Mouse (Mus musculus) heart, embryonic 12.5 days (tissue): Measurements from ENCODE around the gene Pdzk1. TPM values are rescaled to one million over a fixed set of nuclear protein-coding genes. Genes with fewer than 3 reads are reported as not detected.

Experiments used
- ATAC-seq: fragments of 200-750 bp; cut with Nextera tagmentation; 2 replicates; pipeline ENCODE4 v1.8.0; 2017; ENCODE audit warnings: moderate TSS enrichment, moderate library complexity; ENCODE audit not compliant: insufficient number of reproducible peaks, low FRiP score
- H3K27ac ChIP-seq: fragments of 300-500 bp; sonication (generic); 2 replicates; pipeline ENCODE4 v1.5.1; 2016; ENCODE audit warnings: mild to moderate bottlenecking, moderate library complexity; ENCODE audit not compliant: poor library complexity, severe bottlenecking
- H3K27me3 ChIP-seq: fragments of 300-500 bp; sonication (generic); replicated peaks from 2 replicates; pipeline ENCODE4 v1.6.1; 2016; ENCODE audit warnings: mild to moderate bottlenecking, moderate library complexity
- H3K36me3 ChIP-seq: fragments of 300-500 bp; sonication (generic); 2 replicates; pipeline ENCODE4 v1.6.1; 2016; ENCODE audit warnings: mild to moderate bottlenecking, moderate library complexity
- H3K4me1 ChIP-seq: fragments of 300-500 bp; sonication (generic); replicated peaks from 2 replicates; pipeline ENCODE4 v1.6.1; 2016; ENCODE audit warnings: mild to moderate bottlenecking
- H3K4me2 ChIP-seq: fragments of 300-500 bp; sonication (generic); 2 replicates; pipeline ENCODE4 v1.6.1; 2016; ENCODE audit warnings: mild to moderate bottlenecking, moderate library complexity
- H3K4me3 ChIP-seq: fragments of 300-500 bp; sonication (generic); 2 replicates; pipeline ENCODE4 v1.5.1; 2016; ENCODE audit warnings: mild to moderate bottlenecking
- H3K9ac ChIP-seq: fragments of 300-500 bp; sonication (generic); 2 replicates; pipeline ENCODE4 v1.6.1; 2016; ENCODE audit warnings: mild to moderate bottlenecking, moderate library complexity
- H3K9me3 ChIP-seq: fragments of 300-500 bp; sonication (generic); replicated peaks from 2 replicates; pipeline ENCODE4 v1.6.1; 2016; ENCODE audit warnings: mild to moderate bottlenecking, moderate library complexity
- WGBS: fragments of 180-500 bp; shearing (Covaris S2); methylation state at CpG from one replicate; pipeline ENCODE4 v1.1.7; 2016; 5-methylcytosine and 5-hydroxymethylcytosine counted together
- polyA plus RNA-seq: library from polyadenylated mRNA; unstranded; fragments of >200 nt; fragmentation: Nextera tagmentation; extraction: Ambion mirVana; gene quantifications from 2 replicates; pipeline ENCODE4 v1.2.1, GENCODE M21; 2016

Gene Pdzk1
- polyA plus RNA-seq, 1 experiment from 2014 or later, result 0.36 TPM

- Histone ChIP-seq H3K36me3 (no peaks in the 10 kb centered on the region), H3K4me3 (no peak overlapping the region), H3K27me3 (no peaks in the 10 kb centered on the region; the same call in 1 of the 2 replicates), H3K9ac (no peak overlapping the region), H3K9me3 (no peaks in the 10 kb centered on the region), H3K4me2 (no peak overlapping the region), H3K27ac (no peak overlapping the region), H3K4me1 (no peaks in the 10 kb centered on the region)
- ATAC-seq, result no peak
- WGBS, result 70% methylated on average over 7 of the region's 7 CpGs
Measured at GRCm38 (mm10) chr3:96834587-96835348, 5.7 kb downstream of the Pdzk1 start.

DNA sequence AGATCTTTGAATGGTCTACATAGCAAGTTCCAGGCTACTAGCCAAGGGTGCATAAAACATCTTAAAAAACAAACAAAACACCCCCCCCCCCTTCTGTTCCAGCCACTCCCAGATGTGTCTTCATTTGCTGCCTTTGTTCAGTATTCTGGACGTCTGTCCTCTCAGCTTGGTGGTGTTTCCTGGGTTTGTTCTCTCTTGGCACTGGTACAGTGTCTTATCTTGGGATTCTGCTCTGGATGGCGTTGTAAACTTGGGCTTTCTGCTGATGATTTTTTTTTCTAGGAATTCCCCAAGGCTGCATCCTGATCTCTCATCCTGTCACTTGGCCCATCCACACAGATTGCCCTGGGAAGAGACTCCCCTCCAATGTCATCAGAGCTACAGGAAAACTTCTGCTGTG lies 7.3 kb downstream of the Pdzk1 start:
- Histone ChIP-seq H3K9ac (no peak overlapping the region), H3K9me3 (no peaks in the 10 kb centered on the region), H3K27ac (no peak overlapping the region), H3K36me3 (no peaks in the 10 kb centered on the region), H3K4me2 (no peak overlapping the region), H3K27me3 (no peaks in the 10 kb centered on the region; the same call in 1 of the 2 replicates), H3K4me3 (no peak overlapping the region), H3K4me1 (no peaks in the 10 kb centered on the region)
- no peak for ATAC-seq
- WGBS, result 34% methylated on average over 2 of the region's 2 CpGs

GRCm38 (mm10) chr3:96838996-96839645 lies 10.0 kb downstream of the Pdzk1 start:
- no peaks in the 10 kb centered on the region for H3K4me1 ChIP-seq
- no peak overlapping the region for H3K4me2 ChIP-seq
- no peak overlapping the region for H3K27ac ChIP-seq
- H3K9me3 ChIP-seq, result no peaks in the 10 kb centered on the region
- H3K9ac ChIP-seq, result no peak overlapping the region
- H3K36me3 ChIP-seq, result no peaks in the 10 kb centered on the region
- ATAC-seq, result no peak
- no peaks in the 10 kb centered on the region for H3K27me3 ChIP-seq
- H3K4me3 ChIP-seq, result no peak overlapping the region
- WGBS, result 82% methylated on average over 7 of the region's 7 CpGs

- Histone ChIP-seq H3K4me2 (no peak overlapping the region), H3K9me3 (no peaks in the 10 kb centered on the region), H3K27ac (no peak overlapping the region), H3K9ac (no peak overlapping the region), H3K4me1 (peaks cover 11% of the 10 kb centered on the region), H3K4me3 (no peak overlapping the region), H3K36me3 (no peaks in the 10 kb centered on the region), H3K27me3 (no peaks in the 10 kb centered on the region)
- 94% methylated on average over 6 of the region's 6 CpGs for WGBS
- no peak for ATAC-seq
Measured at GRCm38 (mm10) chr3:96845191-96845590, 16.1 kb downstream of the Pdzk1 start.

- Histone ChIP-seq H3K27me3 (no peaks in the 10 kb centered on the region), H3K9me3 (no peaks in the 10 kb centered on the region), H3K4me3 (no peak overlapping the region), H3K4me2 (no peak overlapping the region), H3K4me1 (peaks cover 11% of the 10 kb centered on the region), H3K36me3 (no peaks in the 10 kb centered on the region), H3K27ac (no peak overlapping the region), H3K9ac (no peak overlapping the region)
- ATAC-seq, result no peak
- 82% methylated on average over 9 of the region's 9 CpGs for WGBS
Measured at GRCm38 (mm10) chr3:96845806-96846205, 16.7 kb downstream of the Pdzk1 start.

DNA sequence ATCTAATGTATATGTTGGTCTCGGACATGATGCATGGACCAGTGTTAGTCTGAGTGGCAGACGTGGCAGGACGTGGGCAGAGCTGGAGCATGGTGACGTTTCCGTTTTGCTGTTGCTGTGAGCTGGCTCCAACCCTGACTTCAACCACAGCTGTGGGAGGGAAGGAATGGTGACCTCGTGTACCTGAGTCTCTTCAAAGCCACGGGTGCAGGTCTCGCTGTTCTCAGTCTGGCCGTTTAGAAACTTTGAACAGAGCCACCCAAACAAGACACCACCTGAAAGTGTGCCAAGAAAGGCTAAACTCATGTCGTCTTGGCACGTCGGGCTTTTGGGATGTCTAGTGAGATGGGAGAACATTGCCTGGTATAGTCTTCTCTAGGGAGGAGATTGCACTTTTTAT lies 17.9 kb downstream of the Pdzk1 start:
- 85% methylated on average over 12 of the region's 12 CpGs for WGBS
- Histone ChIP-seq H3K4me1 (peaks cover 11% of the 10 kb centered on the region), H3K27me3 (0 out of 2 replicates have a peak, but pooled peaks cover 4% of the 10 kb centered on the region), H3K4me3 (no peak overlapping the region), H3K9me3 (no peaks in the 10 kb centered on the region), H3K4me2 (no peak overlapping the region), H3K27ac (no peak overlapping the region), H3K9ac (no peak overlapping the region), H3K36me3 (no peaks in the 10 kb centered on the region)
- ATAC-seq, result no peak; the same call in 1 of the 2 replicates

- Histone ChIP-seq H3K4me3 (no peak overlapping the region), H3K9me3 (no peaks in the 10 kb centered on the region), H3K27me3 (0 out of 2 replicates have a peak, but pooled peaks cover 4% of the 10 kb centered on the region), H3K4me2 (no peak overlapping the region), H3K4me1 (peaks cover 11% of the 10 kb centered on the region), H3K9ac (no peak overlapping the region), H3K36me3 (no peaks in the 10 kb centered on the region), H3K27ac (no peak overlapping the region)
- WGBS, result 18% methylated on average over 6 of the region's 6 CpGs
- no peak for ATAC-seq
Measured at GRCm38 (mm10) chr3:96847661-96848060, 18.6 kb downstream of the Pdzk1 start.

DNA sequence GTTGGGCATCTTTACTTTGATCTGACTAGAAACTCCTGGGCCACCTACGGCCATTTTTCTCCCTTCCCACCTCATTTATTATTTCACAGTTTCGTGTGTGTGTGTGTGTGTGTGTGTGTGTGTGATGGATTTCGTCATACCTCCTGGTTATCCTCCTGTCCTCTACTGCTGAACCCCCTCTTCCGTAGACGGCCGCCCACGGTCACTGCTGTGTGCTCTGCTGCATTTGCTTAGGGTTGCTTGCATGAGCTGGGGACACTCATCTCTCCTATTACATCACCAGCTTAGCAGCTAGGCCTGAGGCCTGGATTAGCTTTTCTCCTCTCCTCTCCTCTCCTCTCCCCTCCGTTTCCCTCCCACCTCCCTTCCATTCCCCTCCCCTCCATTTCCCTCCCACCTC lies 19.4 kb downstream of the Pdzk1 start:
- H3K27me3 ChIP-seq, result 0 out of 2 replicates have a peak, but pooled peaks cover 4% of the 10 kb centered on the region
- H3K9me3 ChIP-seq, result no peaks in the 10 kb centered on the region
- no peak overlapping the region for H3K27ac ChIP-seq
- no peak for ATAC-seq
- no peak overlapping the region for H3K9ac ChIP-seq
- H3K36me3 ChIP-seq, result no peaks in the 10 kb centered on the region
- 81% methylated on average over 7 of the region's 8 CpGs for WGBS
- H3K4me1 ChIP-seq, result peaks cover 11% of the 10 kb centered on the region
- no peak overlapping the region for H3K4me3 ChIP-seq
- no peak overlapping the region for H3K4me2 ChIP-seq

DNA sequence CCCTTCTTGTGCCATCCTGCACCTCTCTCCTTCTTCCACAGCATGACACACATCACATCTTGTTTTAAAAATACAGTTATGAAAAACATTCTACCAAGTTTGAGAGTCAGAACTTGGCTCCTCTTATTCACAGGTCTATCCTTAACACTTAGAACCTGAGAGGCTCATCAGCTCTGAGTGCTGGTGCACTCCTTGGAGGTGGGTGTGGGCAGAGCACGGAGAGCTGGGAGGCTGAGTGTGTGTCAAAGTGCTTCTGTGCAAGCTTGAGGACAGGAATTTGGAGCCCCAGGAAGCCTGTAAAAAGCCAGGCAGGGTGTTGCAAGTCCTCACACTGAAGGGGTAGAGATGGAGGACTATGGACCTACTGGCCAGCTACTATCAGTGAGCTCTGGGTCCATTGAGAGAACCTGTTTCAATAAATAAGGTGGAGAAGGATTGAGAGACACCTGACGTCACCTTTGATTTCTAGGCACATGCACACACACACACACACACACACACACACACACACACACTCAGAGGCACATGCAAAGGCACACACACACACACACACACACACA lies 20.2 kb downstream of the Pdzk1 start:
- Histone ChIP-seq H3K9me3 (no peaks in the 10 kb centered on the region), H3K9ac (no peak overlapping the region), H3K4me3 (no peak overlapping the region), H3K27me3 (0 out of 2 replicates have a peak, but pooled peaks cover 4% of the 10 kb centered on the region), H3K4me1 (peaks cover 11% of the 10 kb centered on the region), H3K27ac (no peak overlapping the region), H3K36me3 (no peaks in the 10 kb centered on the region), H3K4me2 (no peak overlapping the region)
- no peak for ATAC-seq
- WGBS, result 66% methylated on average over 2 of the region's 2 CpGs

DNA sequence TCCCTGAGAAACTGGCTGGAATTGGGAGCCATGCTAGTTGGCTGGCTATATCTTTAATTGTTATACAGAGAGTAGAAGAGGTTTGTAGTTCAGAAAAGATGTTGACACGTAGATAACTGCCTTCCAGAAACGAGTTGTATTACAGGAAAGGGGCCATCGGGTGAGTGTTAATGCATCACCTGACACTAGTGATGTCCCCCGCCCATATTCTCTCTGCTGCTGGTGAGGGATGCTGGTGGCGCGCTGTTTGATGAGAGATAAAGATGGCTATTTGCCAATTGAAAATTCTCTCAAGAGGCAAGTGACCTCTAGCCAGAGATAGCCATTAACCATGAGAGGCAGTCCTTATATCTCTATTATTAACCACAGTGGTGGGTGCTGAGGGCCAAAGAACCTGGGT lies 23.5 kb downstream of the Pdzk1 start:
- whole genome bisulfite sequencing, result 52% methylated on average over 6 of the region's 6 CpGs
- no peak overlapping the region for H3K4me2 ChIP-seq
- no peaks in the 10 kb centered on the region for H3K9me3 ChIP-seq
- H3K27ac ChIP-seq, result no peak overlapping the region
- H3K9ac ChIP-seq, result no peak overlapping the region
- H3K36me3 ChIP-seq, result no peaks in the 10 kb centered on the region
- H3K4me1 ChIP-seq, result peaks cover 8% of the 10 kb centered on the region
- ATAC-seq, result no peak
- H3K27me3 ChIP-seq, result 0 out of 2 replicates have a peak, but pooled peaks cover 4% of the 10 kb centered on the region
- no peak overlapping the region for H3K4me3 ChIP-seq

GRCm38 (mm10) chr3:96854376-96854775 lies 25.3 kb downstream of the Pdzk1 start:
- Histone ChIP-seq H3K4me3 (no peak overlapping the region), H3K4me1 (no peaks in the 10 kb centered on the region), H3K36me3 (no peaks in the 10 kb centered on the region), H3K27me3 (0 out of 2 replicates have a peak, but pooled peaks cover 4% of the 10 kb centered on the region), H3K4me2 (no peak overlapping the region), H3K9ac (no peak overlapping the region), H3K27ac (no peak overlapping the region), H3K9me3 (no peaks in the 10 kb centered on the region)
- 79% methylated on average over 4 of the region's 4 CpGs for WGBS
- no peak for ATAC-seq
